Mouse (Mus musculus) heart, postnatal 25 days (tissue): Measurements from ENCODE around the gene Cobll1. TPM values are rescaled to one million over a fixed set of nuclear protein-coding genes. Genes with fewer than 3 reads are reported as not detected.

Source experiments
- total RNA-seq, 2 experiments: library from RNA; stranded (reverse); gene quantifications; 2 replicates each; pipeline ENCODE4 v1.2.3; 2021

Gene Cobll1
- total RNA-seq, 2 experiments from 2014 or later, result 56.6 to 61.6 TPM

Other genes with a start within 250 kb of the Cobll1 start
- gene Grb14, start 214.4 kb downstream of the Cobll1 start, total RNA-seq, result 100 to 1,000 TPM; 197 to 202 TPM
- 1 to 10 TPM; 1.4 to 1.5 TPM for gene Slc38a11, start 124.6 kb upstream of the Cobll1 start, total RNA-seq